Mouse (Mus musculus): ENCODE results near the gene Upf3b. TPM values are rescaled to one million over a fixed set of nuclear protein-coding genes. Genes with fewer than 3 reads are reported as not detected.
"Not testable (repeated sequence)": the region's sequence is repeated elsewhere in the genome, so short reads cannot be mapped to it uniquely, and the experiment has no call there.

The Upf3b gene
- polyA plus RNA-seq, 1 experiment from 2014 or later, result 13.6 TPM

- Histone ChIP-seq H3K27ac (ENCODE audit: low read length) (peak within 1 kb of the TSS; percentile 90), H3K9me3 (replicated peaks; ENCODE audit: control insufficient read depth, low read length) (no peaks in the 10 kb centered on the region), H3K9ac (ENCODE audit: low read length) (peak within 1 kb of the TSS; percentile 81), H3K36me3 (ENCODE audit: control insufficient read depth, insufficient read depth) (peaks cover 7% of the 10 kb centered on the region), H3K27me3 (ENCODE audit: control insufficient read depth, insufficient read depth, low read length) (no peaks in the 10 kb centered on the region), H3K4me2 (ENCODE audit: low read depth, low read length) (peak within 1 kb of the TSS; percentile 79), H3K4me1 (ENCODE audit: control insufficient read depth, insufficient read depth, low read length) (peaks cover 5% of the 10 kb centered on the region; the same call in 1 of the 2 replicates), H3K4me3 (ENCODE audit: low read length) (peak within 1 kb of the TSS; percentile 70)
- peak; percentile 91 for ATAC-seq (replicated peaks; ENCODE audit: extremely low read depth, insufficient read depth, low FRiP score)
- 9% methylated on average over 38 of the region's 38 CpGs for WGBS
Observed at GRCm38 (mm10) chrX:37084927-37085660, 25.0 kb downstream of the Upf3b start, which contains the start of gene Rpl39. Gene Rpl39, minus strand, starts transcription at chrX:37085402.

- H3K4me2 ChIP-seq (ENCODE audit: low read depth, low read length), result peak overlapping the region; percentile 79
- ATAC-seq (replicated peaks; ENCODE audit: extremely low read depth, insufficient read depth, low FRiP score), result no peak
Observed at GRCm38 (mm10) chrX:37084318-37084926, 25.7 kb downstream of the Upf3b start.

GRCm38 (mm10) chrX:37081194-37081593 is 28.9 kb downstream of the Upf3b start:
- H3K27ac ChIP-seq (ENCODE audit: low read length), result no peak overlapping the region
- peaks cover 5% of the 10 kb centered on the region; the same call in 1 of the 2 replicates for H3K4me1 ChIP-seq (ENCODE audit: control insufficient read depth, insufficient read depth, low read length)
- H3K4me2 ChIP-seq (ENCODE audit: low read depth, low read length), result no peak overlapping the region
- no peaks in the 10 kb centered on the region for H3K9me3 ChIP-seq (replicated peaks; ENCODE audit: control insufficient read depth, low read length)
- ATAC-seq (replicated peaks; ENCODE audit: extremely low read depth, insufficient read depth, low FRiP score), result no peak
- H3K4me3 ChIP-seq (ENCODE audit: low read length), result no peak overlapping the region
- H3K27me3 ChIP-seq (ENCODE audit: control insufficient read depth, insufficient read depth, low read length), result no peaks in the 10 kb centered on the region
- peaks cover 7% of the 10 kb centered on the region for H3K36me3 ChIP-seq (ENCODE audit: control insufficient read depth, insufficient read depth)
- WGBS, result 53% methylated on average over 6 of the region's 6 CpGs
- H3K9ac ChIP-seq (ENCODE audit: low read length), result no peak overlapping the region

More at GRCm38 (mm10) chrX:37084318-37084926, 25.7 kb downstream of the Upf3b start:
- peak overlapping the region; percentile 81 for H3K9ac ChIP-seq (ENCODE audit: low read length)
- H3K4me1 ChIP-seq (ENCODE audit: control insufficient read depth, insufficient read depth, low read length), result peaks cover 5% of the 10 kb centered on the region; the same call in 1 of the 2 replicates
- H3K27ac ChIP-seq (ENCODE audit: low read length), result peak overlapping the region; percentile 90
- H3K4me3 ChIP-seq (ENCODE audit: low read length), result peak overlapping the region; percentile 70
- H3K9me3 ChIP-seq (replicated peaks; ENCODE audit: control insufficient read depth, low read length), result no peaks in the 10 kb centered on the region
- H3K36me3 ChIP-seq (ENCODE audit: control insufficient read depth, insufficient read depth), result peaks cover 7% of the 10 kb centered on the region
- H3K27me3 ChIP-seq (ENCODE audit: control insufficient read depth, insufficient read depth, low read length), result no peaks in the 10 kb centered on the region
- WGBS, result 14% methylated on average over 19 of the region's 19 CpGs

GRCm38 (mm10) chrX:37080345-37080744 is 29.8 kb downstream of the Upf3b start:
- H3K36me3 ChIP-seq (ENCODE audit: control insufficient read depth, insufficient read depth); H3K27me3 ChIP-seq (ENCODE audit: control insufficient read depth, insufficient read depth, low read length); H3K4me2 ChIP-seq (ENCODE audit: low read depth, low read length); H3K4me3 ChIP-seq (ENCODE audit: low read length); ATAC-seq (replicated peaks; ENCODE audit: extremely low read depth, insufficient read depth, low FRiP score); H3K27ac ChIP-seq (ENCODE audit: low read length); H3K4me1 ChIP-seq (ENCODE audit: control insufficient read depth, insufficient read depth, low read length); H3K9me3 ChIP-seq (replicated peaks; ENCODE audit: control insufficient read depth, low read length); H3K9ac ChIP-seq (ENCODE audit: low read length): not testable (repeated sequence)
- 54% methylated on average over 3 of the region's 4 CpGs for WGBS

- H3K36me3 ChIP-seq (ENCODE audit: control insufficient read depth, insufficient read depth), result peaks cover 7% of the 10 kb centered on the region; the same call in 1 of the 2 replicates
- H3K4me2 ChIP-seq (ENCODE audit: low read depth, low read length), result no peak overlapping the region
- H3K27me3 ChIP-seq (ENCODE audit: control insufficient read depth, insufficient read depth, low read length), result no peaks in the 10 kb centered on the region
- H3K4me3 ChIP-seq (ENCODE audit: low read length), result no peak overlapping the region
- H3K27ac ChIP-seq (ENCODE audit: low read length), result no peak overlapping the region
- H3K4me1 ChIP-seq (ENCODE audit: control insufficient read depth, insufficient read depth, low read length), result no peaks in the 10 kb centered on the region
- H3K9me3 ChIP-seq (replicated peaks; ENCODE audit: control insufficient read depth, low read length), result no peaks in the 10 kb centered on the region
- no peak for ATAC-seq (replicated peaks; ENCODE audit: extremely low read depth, insufficient read depth, low FRiP score)
- no peak overlapping the region for H3K9ac ChIP-seq (ENCODE audit: low read length)
- WGBS, result 73% methylated on average over 8 of the region's 8 CpGs
Observed at GRCm38 (mm10) chrX:37076651-37077050, 33.5 kb downstream of the Upf3b start.

- H3K9me3 ChIP-seq (replicated peaks; ENCODE audit: control insufficient read depth, low read length), result no peaks in the 10 kb centered on the region
- H3K27ac ChIP-seq (ENCODE audit: low read length), result no peak overlapping the region
- H3K9ac ChIP-seq (ENCODE audit: low read length), result no peak overlapping the region
- ATAC-seq (replicated peaks; ENCODE audit: extremely low read depth, insufficient read depth, low FRiP score), result no peak
- no peak overlapping the region for H3K4me3 ChIP-seq (ENCODE audit: low read length)
- H3K36me3 ChIP-seq (ENCODE audit: control insufficient read depth, insufficient read depth), result no peaks in the 10 kb centered on the region
- H3K4me2 ChIP-seq (ENCODE audit: low read depth, low read length), result no peak overlapping the region
- no peaks in the 10 kb centered on the region for H3K4me1 ChIP-seq (ENCODE audit: control insufficient read depth, insufficient read depth, low read length)
- 37% methylated on average over 9 of the region's 9 CpGs for WGBS
- no peaks in the 10 kb centered on the region for H3K27me3 ChIP-seq (ENCODE audit: control insufficient read depth, insufficient read depth, low read length)
Observed at GRCm38 (mm10) chrX:37074262-37074892, 35.7 kb downstream of the Upf3b start.

GRCm38 (mm10) chrX:37068766-37069165 is 41.4 kb downstream of the Upf3b start:
- H3K9me3 ChIP-seq (replicated peaks; ENCODE audit: control insufficient read depth, low read length), result no peaks in the 10 kb centered on the region
- WGBS, result 81% methylated on average over 5 of the region's 5 CpGs
- H3K9ac ChIP-seq (ENCODE audit: low read length), result no peak overlapping the region
- no peaks in the 10 kb centered on the region for H3K36me3 ChIP-seq (ENCODE audit: control insufficient read depth, insufficient read depth)
- no peaks in the 10 kb centered on the region for H3K4me1 ChIP-seq (ENCODE audit: control insufficient read depth, insufficient read depth, low read length)
- H3K27ac ChIP-seq (ENCODE audit: low read length), result no peak overlapping the region
- H3K4me2 ChIP-seq (ENCODE audit: low read depth, low read length), result no peak overlapping the region
- ATAC-seq (replicated peaks; ENCODE audit: extremely low read depth, insufficient read depth, low FRiP score), result no peak
- H3K4me3 ChIP-seq (ENCODE audit: low read length), result no peak overlapping the region
- H3K27me3 ChIP-seq (ENCODE audit: control insufficient read depth, insufficient read depth, low read length), result no peaks in the 10 kb centered on the region

- no peaks in the 10 kb centered on the region for H3K36me3 ChIP-seq (ENCODE audit: control insufficient read depth, insufficient read depth)
- no peak for ATAC-seq (replicated peaks; ENCODE audit: extremely low read depth, insufficient read depth, low FRiP score)
- no peaks in the 10 kb centered on the region for H3K27me3 ChIP-seq (ENCODE audit: control insufficient read depth, insufficient read depth, low read length)
- no peak overlapping the region for H3K4me2 ChIP-seq (ENCODE audit: low read depth, low read length)
- no peak overlapping the region for H3K9ac ChIP-seq (ENCODE audit: low read length)
- no peak overlapping the region for H3K4me3 ChIP-seq (ENCODE audit: low read length)
- no peaks in the 10 kb centered on the region for H3K9me3 ChIP-seq (replicated peaks; ENCODE audit: control insufficient read depth, low read length)
- no peak overlapping the region for H3K27ac ChIP-seq (ENCODE audit: low read length)
- H3K4me1 ChIP-seq (ENCODE audit: control insufficient read depth, insufficient read depth, low read length), result no peaks in the 10 kb centered on the region
- WGBS, result 65% methylated on average over 3 of the region's 3 CpGs
Observed at GRCm38 (mm10) chrX:37067299-37067698, 42.8 kb downstream of the Upf3b start.

- H3K4me2 ChIP-seq (ENCODE audit: low read depth, low read length), result no peak overlapping the region
- no peaks in the 10 kb centered on the region for H3K4me1 ChIP-seq (ENCODE audit: control insufficient read depth, insufficient read depth, low read length)
- no peaks in the 10 kb centered on the region for H3K9me3 ChIP-seq (replicated peaks; ENCODE audit: control insufficient read depth, low read length)
- 66% methylated on average over 9 of the region's 9 CpGs for WGBS
- no peak overlapping the region for H3K9ac ChIP-seq (ENCODE audit: low read length)
- H3K27me3 ChIP-seq (ENCODE audit: control insufficient read depth, insufficient read depth, low read length), result no peaks in the 10 kb centered on the region
- H3K27ac ChIP-seq (ENCODE audit: low read length), result no peak overlapping the region
- ATAC-seq (replicated peaks; ENCODE audit: extremely low read depth, insufficient read depth, low FRiP score), result no peak
- no peaks in the 10 kb centered on the region for H3K36me3 ChIP-seq (ENCODE audit: control insufficient read depth, insufficient read depth)
- H3K4me3 ChIP-seq (ENCODE audit: low read length), result no peak overlapping the region
Observed at GRCm38 (mm10) chrX:37063902-37064301, 46.2 kb downstream of the Upf3b start.
